Mouse (Mus musculus) MEL (cell line): ENCODE data around the gene Ffar3. TPM values are rescaled to one million over a fixed set of nuclear protein-coding genes. Genes with fewer than 3 reads are reported as not detected.

Experiments used
- DNase-seq: peaks from one replicate; pipeline ENCODE4 v3.0.0; 2011; ENCODE audit warnings: low read depth, low spot score
- H3K27ac ChIP-seq: 2 replicates; pipeline ENCODE4 v1.5.1; 2012; ENCODE audit warnings: low read depth, mild to moderate bottlenecking, control low read depth, low read length, moderate library complexity; ENCODE audit not compliant: control insufficient read depth
- H3K27me3 ChIP-seq, 2 experiments: fragments of 150-350 bp in 1 of 2; sonication (generic) in 1 of 2; 2 replicates each; pipeline ENCODE4 v1.6.1; 2012; ENCODE audit warnings: low read length in 2 of 2, mild to moderate bottlenecking in 2 of 2, improper control_type of control experiment in 1 of 2, moderate library complexity in 1 of 2; ENCODE audit not compliant: insufficient read depth in 2 of 2, control insufficient read depth in 1 of 2
- H3K36me3 ChIP-seq, 2 experiments: 2 replicates each; pipeline ENCODE4 v1.6.1; 2012 to 2014; ENCODE audit warnings: low read length in 2 of 2, improper control_type of control experiment in 1 of 2, inconsistent platforms in 1 of 2, mild to moderate bottlenecking in 1 of 2; ENCODE audit not compliant: insufficient read depth in 2 of 2, control insufficient read depth in 1 of 2
- H3K4me1 ChIP-seq, 2 experiments: fragments of 150-350 bp in 1 of 2; sonication (generic) in 1 of 2; 2 replicates each; pipeline ENCODE4 v1.6.1; 2012; ENCODE audit warnings: low read length in 2 of 2, improper control_type of control experiment in 1 of 2, mild to moderate bottlenecking in 1 of 2; ENCODE audit not compliant: insufficient read depth in 2 of 2, control insufficient read depth in 1 of 2
- H3K4me3 ChIP-seq, 2 experiments: fragments of 150-350 bp in 1 of 2; sonication (generic) in 1 of 2; 2 replicates each; pipeline ENCODE4 v1.5.1; 2012; ENCODE audit warnings: low read depth in 2 of 2, low read length in 2 of 2, mild to moderate bottlenecking in 2 of 2, moderate library complexity in 2 of 2, control low read depth in 1 of 2, improper control_type of control experiment in 1 of 2; ENCODE audit not compliant: control insufficient read depth in 1 of 2, insufficient read depth in 1 of 2
- H3K79me2 ChIP-seq: 2 replicates; pipeline ENCODE4 v1.6.1; 2012; ENCODE audit warnings: mild to moderate bottlenecking, low read length, moderate library complexity; ENCODE audit not compliant: control insufficient read depth, poor library complexity, insufficient read depth
- H3K9ac ChIP-seq: 2 replicates; pipeline ENCODE4 v1.6.1; 2012; ENCODE audit warnings: low read depth, mild to moderate bottlenecking, control low read depth, low read length, moderate library complexity; ENCODE audit not compliant: control insufficient read depth, poor library complexity, severe bottlenecking
- H3K9me3 ChIP-seq: fragments of 150-350 bp; sonication (generic); replicated peaks from 2 replicates; pipeline ENCODE4 v1.6.1; 2012; ENCODE audit warnings: mild to moderate bottlenecking, low read length, improper control_type of control experiment, moderate library complexity; ENCODE audit not compliant: insufficient read depth
- CTCF ChIP-seq, 3 experiments: IDR thresholded peaks in 2 of 3; conservative IDR thresholded peaks in 1 of 3; 2 replicates each; pipeline ENCODE4 v1.5.1; 2011 to 2012; ENCODE audit warnings: low read length in 3 of 3, low read depth in 2 of 3, mild to moderate bottlenecking in 2 of 3, improper control_type of control experiment in 1 of 3, inconsistent platforms in 1 of 3, mixed read lengths in 1 of 3, moderate library complexity in 1 of 3; ENCODE audit not compliant: control insufficient read depth in 1 of 3, insufficient read depth in 1 of 3, poor library complexity in 1 of 3, severe bottlenecking in 1 of 3
- E2F4 ChIP-seq: IDR thresholded peaks from 2 replicates; pipeline ENCODE4 v1.6.1; 2011; ENCODE audit warnings: low read depth, low read length, improper control_type of control experiment, borderline replicate concordance
- ELF1 ChIP-seq: IDR thresholded peaks from 2 replicates; pipeline ENCODE4 v1.6.1; 2014; ENCODE audit warnings: low read depth, mild to moderate bottlenecking, inconsistent platforms, low read length, improper control_type of control experiment, moderate library complexity
- EP300 ChIP-seq, 2 experiments: IDR thresholded peaks; 2 replicates each; pipeline ENCODE4 v1.6.1; 2011; ENCODE audit warnings: improper control_type of control experiment in 2 of 2, low read length in 2 of 2, low read depth in 1 of 2, mild to moderate bottlenecking in 1 of 2
- GATA1 ChIP-seq: IDR thresholded peaks from 2 replicates; pipeline ENCODE4 v1.6.1; 2011; ENCODE audit warnings: low read depth, low read length, improper control_type of control experiment
- HCFC1 ChIP-seq: IDR thresholded peaks from 2 replicates; pipeline ENCODE4 v1.6.1; 2012; ENCODE audit warnings: low read depth, mild to moderate bottlenecking, inconsistent platforms, low read length, improper control_type of control experiment, moderate library complexity
- JUND ChIP-seq: IDR thresholded peaks from 2 replicates; pipeline ENCODE4 v1.6.1; 2011; ENCODE audit warnings: low read depth, mild to moderate bottlenecking, improper control_type of control experiment, low read length
- MAFK ChIP-seq: IDR thresholded peaks from 2 replicates; pipeline ENCODE4 v1.6.1; 2011; ENCODE audit warnings: low read depth, mild to moderate bottlenecking, low read length, improper control_type of control experiment, borderline replicate concordance
- MAX ChIP-seq: IDR thresholded peaks from 2 replicates; pipeline ENCODE4 v1.6.1; 2011; ENCODE audit warnings: low read length, improper control_type of control experiment
- MEF2A ChIP-seq: IDR thresholded peaks from 2 replicates; pipeline ENCODE4 v1.6.1; 2014; ENCODE audit warnings: low read depth, mild to moderate bottlenecking, inconsistent platforms, low read length, improper control_type of control experiment; ENCODE audit not compliant: poor library complexity, insufficient replicate concordance, severe bottlenecking; ENCODE audit errors: extremely low read depth
- MYB ChIP-seq: IDR thresholded peaks from 2 replicates; pipeline ENCODE4 v1.6.1; 2011; ENCODE audit warnings: mild to moderate bottlenecking, low read depth, low read length, improper control_type of control experiment
- RAD21 ChIP-seq: IDR thresholded peaks from 2 replicates; pipeline ENCODE4 v1.6.1; 2011; ENCODE audit warnings: mild to moderate bottlenecking, low read depth, low read length, improper control_type of control experiment
- RCOR1 ChIP-seq: IDR thresholded peaks from 2 replicates; pipeline ENCODE4 v1.6.1; 2012; ENCODE audit warnings: low read depth, mild to moderate bottlenecking, inconsistent platforms, low read length, improper control_type of control experiment
- TAL1 ChIP-seq: IDR thresholded peaks from 2 replicates; pipeline ENCODE4 v1.6.1; 2012; ENCODE audit warnings: mild to moderate bottlenecking, inconsistent platforms, low read length, moderate library complexity, mixed read lengths
- USF1 ChIP-seq: IDR thresholded peaks from 2 replicates; pipeline ENCODE4 v1.6.1; 2014; ENCODE audit warnings: low read depth, mild to moderate bottlenecking, inconsistent platforms, low read length, improper control_type of control experiment, moderate library complexity
- USF2 ChIP-seq, 2 experiments: IDR thresholded peaks; 2 replicates each; pipeline ENCODE4 v1.6.1; 2011 to 2012; ENCODE audit warnings: improper control_type of control experiment in 2 of 2, low read length in 2 of 2, borderline replicate concordance in 1 of 2, inconsistent platforms in 1 of 2, low read depth in 1 of 2, mild to moderate bottlenecking in 1 of 2; ENCODE audit not compliant: insufficient read depth in 1 of 2
- ZMIZ1 ChIP-seq: IDR thresholded peaks from 2 replicates; pipeline ENCODE4 v1.6.1; 2012; ENCODE audit warnings: low read depth, mild to moderate bottlenecking, inconsistent platforms, low read length, improper control_type of control experiment, moderate library complexity
- ZNF384 ChIP-seq: IDR thresholded peaks from 2 replicates; pipeline ENCODE4 v1.6.1; 2012; ENCODE audit warnings: low read depth, mild to moderate bottlenecking, inconsistent platforms, low read length, improper control_type of control experiment
- polyA plus RNA-seq, 2 experiments: library from polyadenylated mRNA; stranded (reverse) in 1 of 2; unstranded in 1 of 2; fragments of >175 nt in 1 of 2; fragments of >200 nt in 1 of 2; gene quantifications; 2 replicates each; pipeline versions ENCODE4 v1.2.1 to v1.2.4; 2012; ENCODE audit warnings: low replicate concordance in 2 of 2, low read depth in 1 of 2; ENCODE audit not compliant: insufficient read length in 2 of 2, insufficient read depth in 1 of 2, missing spikeins in 1 of 2
- total RNA-seq: library from RNA; depleted of rRNA; stranded (reverse); fragments of 300-350 nt; gene quantifications from 2 replicates; pipeline ENCODE4 v1.2.3, GENCODE M21; 2012

Ffar3 gene
- total and polyA plus RNA-seq, 3 experiments: not detected

DNA sequence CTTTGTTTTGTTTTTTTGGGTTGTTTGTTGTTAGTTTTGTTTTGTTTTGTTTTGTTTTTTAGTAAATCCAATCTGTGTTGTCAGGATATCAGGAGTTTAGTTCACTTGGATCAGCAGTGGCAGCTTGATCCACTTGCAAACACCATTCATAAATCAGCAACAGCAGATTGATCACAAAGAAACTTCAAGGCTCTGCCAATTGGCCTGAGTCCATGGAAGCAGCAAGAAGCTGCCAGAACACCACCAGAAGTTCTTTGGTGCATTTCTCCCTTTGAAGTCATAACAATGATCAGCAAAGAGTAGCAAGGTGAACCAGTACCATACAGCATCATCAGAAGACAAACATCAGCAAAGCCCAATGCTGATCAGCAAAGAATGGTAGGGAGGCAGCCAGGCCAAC, 28.1 kb upstream of the Ffar3 start:
- Histone ChIP-seq H3K9ac (no peak overlapping the region), H3K9me3 (no peaks in the 10 kb centered on the region), H3K27me3 (peaks cover 0 to 3% of the 10 kb centered on the region in 2 experiments; a peak in 2 of 4 replicates), H3K4me3 (no peak overlapping the region), H3K27ac (no peak overlapping the region), H3K36me3 (no peaks in the 10 kb centered on the region), H3K79me2 (no peaks in the 10 kb centered on the region), H3K4me1 (no peaks in the 10 kb centered on the region)
- no peak for DNase-seq
- TF ChIP-seq ZMIZ1 (no peak), MEF2A (no peak), MAX (no peak), USF2 (IDR thresholded peaks at IDR 0.05; ENCODE audit: borderline replicate concordance in 1 of 2, insufficient read depth in 1 of 2, low read depth in 1 of 2, low read length in 2 of 2) (no peak)

DNA sequence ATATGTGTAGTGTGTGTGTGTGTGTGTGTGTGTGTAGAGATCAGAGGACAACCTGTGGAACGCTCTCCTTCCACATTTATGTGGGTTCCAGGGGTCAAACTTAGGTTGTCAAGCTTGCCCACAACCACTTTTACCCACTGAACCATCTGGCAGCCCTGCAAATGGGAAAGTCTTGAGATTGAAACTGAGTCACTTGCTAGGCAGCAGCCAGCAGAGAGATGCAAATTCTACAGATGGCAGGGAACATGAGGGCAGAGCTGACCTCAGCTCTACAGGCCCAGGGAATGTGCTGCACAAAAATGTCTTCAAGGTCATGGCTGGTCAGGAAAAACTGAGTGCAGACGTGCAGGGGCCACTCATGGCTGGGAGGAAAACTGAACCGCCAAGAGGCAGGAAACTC, 25.4 kb upstream of the Ffar3 start:
- Histone ChIP-seq H3K27me3 (peaks cover 0 to 3% of the 10 kb centered on the region in 2 experiments; a peak in 2 of 4 replicates), H3K9me3 (no peaks in the 10 kb centered on the region), H3K27ac (no peak overlapping the region), H3K36me3 (no peaks in the 10 kb centered on the region), H3K4me1 (no peaks in the 10 kb centered on the region), H3K9ac (no peak overlapping the region), H3K79me2 (no peaks in the 10 kb centered on the region), H3K4me3 (no peak overlapping the region)
- TF ChIP-seq RCOR1 (no peak), ELF1 (no peak), E2F4 (no peak), TAL1 (no peak), MYB (no peak), HCFC1 (no peak), MAX (no peak), GATA1 (no peak), CTCF (IDR thresholded peaks at IDR 0.05 in 2 of 3, conservative IDR thresholded peaks at IDR 0.05 in 1 of 3; ENCODE audit: control insufficient read depth in 1 of 3, insufficient read depth in 1 of 3, low read depth in 2 of 3, low read length in 3 of 3, poor library complexity in 1 of 3, severe bottlenecking in 1 of 3) (no peak), JUND (no peak), MAFK (no peak), EP300 (IDR thresholded peaks at IDR 0.05; ENCODE audit: low read depth in 1 of 2, low read length in 2 of 2) (no peak), RAD21 (no peak)
- no peak for DNase-seq

DNA sequence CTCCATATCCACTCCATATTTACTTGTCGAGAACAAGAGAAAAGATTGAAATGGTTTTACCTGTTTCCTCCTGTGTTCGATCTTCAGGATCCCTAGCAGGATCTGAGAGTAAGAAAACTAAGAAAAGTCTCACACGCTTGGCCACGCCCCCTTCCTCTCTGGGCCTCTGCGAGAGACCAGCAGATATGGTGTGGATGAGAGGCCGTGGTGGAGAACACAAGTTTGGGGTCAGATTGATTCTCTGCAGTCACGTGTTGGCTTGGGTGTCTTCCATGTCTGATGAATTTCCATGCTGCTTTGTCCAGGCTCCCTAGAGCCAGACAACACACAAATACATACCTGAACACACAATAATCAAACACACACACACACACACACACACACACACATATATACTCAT, 24.2 kb upstream of the Ffar3 start, which contains the start of gene Cd22:
Cd22 (minus strand) TSS at position 167 of the 400 bp plus-strand sequence.
- no peaks in the 10 kb centered on the region for H3K4me1 ChIP-seq
- no peak within 1 kb of the TSS for H3K27ac ChIP-seq
- no peaks in the 10 kb centered on the region for H3K9me3 ChIP-seq
- H3K27me3 ChIP-seq: peaks cover 0 to 4% of the 10 kb centered on the region in 2 experiments; a peak in 3 of 4 replicates
- H3K36me3 ChIP-seq: no peaks in the 10 kb centered on the region
- H3K79me2 ChIP-seq: no peaks in the 10 kb centered on the region
- H3K9ac ChIP-seq: no peak within 1 kb of the TSS
- H3K4me3 ChIP-seq: no peak within 1 kb of the TSS
- peak; percentile 59 for DNase-seq
- TF ChIP-seq MYB (no peak), ZNF384 (no peak), USF1 (peak; percentile 67; the same call in 1 of the 2 replicates), GATA1 (no peak), MAX (0 out of 2 replicates have a peak, but pooled peaks have one; percentile 21)
